ENCODE assay signal across 23 mouse cellular contexts in the genomic region with DNA sequence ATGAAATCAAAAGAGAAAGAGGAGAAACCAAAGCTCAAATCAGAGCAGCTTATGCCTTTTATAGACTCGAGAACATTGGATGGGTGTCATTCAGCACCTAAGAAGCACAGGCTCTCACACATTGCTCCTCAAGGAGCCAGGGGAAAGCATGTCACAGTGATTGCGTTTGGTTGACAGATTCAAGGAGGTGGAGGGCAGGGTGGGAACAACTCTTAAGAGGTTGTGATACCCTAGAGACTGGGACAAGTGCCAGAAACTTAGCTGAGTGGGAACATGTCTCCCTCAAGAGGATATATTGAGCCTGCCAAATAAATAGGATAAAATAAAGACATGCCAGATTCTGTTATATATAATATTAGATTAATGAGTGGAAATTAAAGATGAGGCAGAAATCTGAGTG.
DNase-seq lines count a peak whose midpoint lies in the region; ATAC-seq and TF ChIP-seq lines count a peak whose summit lies in the region.
"Had no signal": no experiment of that assay in that cellular context is flagged by ENCODE, and none has a peak within 500 bp of the region (broad histone marks: within the 10 kb centered on the region; RNA-seq: fewer than 3 reads in every experiment).

No protein-coding gene starts in this region.

- peak; percentile 74 for DNase-seq in heart, embryonic 10.5 days (ENCODE audit: low spot score)
- no peak for DNase-seq in heart, adult 2 months
- peak; percentile 6 for DNase-seq in heart, postnatal 4 days
- DNase-seq in heart, postnatal 14 days, result no peak
- DNase-seq in retina, postnatal 1 day, result peak; percentile 4
- no peak for DNase-seq in retina, embryonic 14.5 days (ENCODE audit: low spot score)
- DNase-seq in forebrain, postnatal 0 days, result peak; percentile 9
- no peak for DNase-seq in lung, postnatal 25 days (ENCODE audit: low spot score)
- DNase-seq: adrenal gland, adult 2 months; cerebellum, postnatal 25 days; embryo, embryonic 11 days; gastrocnemius, adult 2 months; liver; lung, postnatal 14 days; right cerebral cortex, postnatal 25 days; thymus, adult 18-20 months had no signal

- ATAC-seq in forebrain, postnatal 0 days, result no peak
- ATAC-seq: intestine, embryonic 15.5 days; midbrain, embryonic 15.5 days had no signal

- 26% methylated on average over 2 of the region's 2 CpGs for WGBS in heart, embryonic 10.5 days
- 13% methylated on average over 2 of the region's 2 CpGs for WGBS in heart, adult 2 months
- 20% methylated on average over 2 of the region's 2 CpGs for WGBS in forebrain, postnatal 0 days

- H3K36me3 ChIP-seq in heart, embryonic 10.5 days, result no peaks in the 10 kb centered on the region
- H3K36me3 ChIP-seq in heart, adult 2 months (ENCODE audit: control insufficient read depth, insufficient read depth, low read length), result no peaks in the 10 kb centered on the region
- no peaks in the 10 kb centered on the region for H3K36me3 ChIP-seq in forebrain, postnatal 0 days (ENCODE audit: insufficient read depth)
- H3K36me3 ChIP-seq: intestine, embryonic 15.5 days; midbrain, embryonic 15.5 days; neural tube, embryonic 15.5 days; stomach, embryonic 15.5 days had no signal

- TF ChIP-seq CTCF in heart, adult 2 months (IDR thresholded peaks at IDR 0.05), result no peak
- TF ChIP-seq CTCF in forebrain, postnatal 0 days (IDR thresholded peaks at IDR 0.05; ENCODE audit: low read depth), result no peak

- H3K9ac ChIP-seq in heart, adult 2 months (ENCODE audit: low read depth, low read length), result no peak overlapping the region
- no peak overlapping the region for H3K9ac ChIP-seq in forebrain, postnatal 0 days
- H3K9ac ChIP-seq: hindbrain, embryonic 14.5 days; intestine, embryonic 15.5 days; midbrain, embryonic 15.5 days; neural tube, embryonic 15.5 days; stomach, embryonic 15.5 days had no signal

- H3K27ac ChIP-seq in heart, embryonic 10.5 days, result no peak overlapping the region
- H3K27ac ChIP-seq in heart, adult 2 months, result no peak overlapping the region
- H3K27ac ChIP-seq in forebrain, postnatal 0 days (ENCODE audit: low read depth, low read length), result no peak overlapping the region
- H3K27ac ChIP-seq: gastrocnemius, adult 2 months; hindbrain, embryonic 14.5 days; intestine, embryonic 15.5 days; layer of hippocampus, adult 2 months; midbrain, embryonic 15.5 days; neural tube, embryonic 15.5 days; stomach, embryonic 15.5 days had no signal

- H3K79me2 ChIP-seq in heart, adult 2 months (replicated peaks; ENCODE audit: control insufficient read depth, insufficient read depth, low read length), result no peaks in the 10 kb centered on the region

- intact Hi-C loops in heart, adult 2 months (cut with DNase I), result no loop called here
- intact Hi-C loops in heart, postnatal 14 days (cut with DNase I), result no loop called here

- no peaks in the 10 kb centered on the region for H3K4me1 ChIP-seq in heart, embryonic 10.5 days
- no peaks in the 10 kb centered on the region for H3K4me1 ChIP-seq in heart, adult 2 months (ENCODE audit: control insufficient read depth, insufficient read depth, low read length)
- H3K4me1 ChIP-seq in forebrain, postnatal 0 days (ENCODE audit: insufficient read depth), result no peaks in the 10 kb centered on the region
- H3K4me1 ChIP-seq: intestine, embryonic 15.5 days; megakaryocyte, embryonic 14.5 days; midbrain, embryonic 15.5 days; neural tube, embryonic 15.5 days; stomach, embryonic 15.5 days had no signal

- H3K27me3 ChIP-seq in heart, embryonic 10.5 days (ENCODE audit: insufficient read depth, poor library complexity, severe bottlenecking), result peaks cover 5% of the 10 kb centered on the region
- H3K27me3 ChIP-seq in heart, adult 2 months (ENCODE audit: control insufficient read depth, insufficient read depth, low read length), result no peaks in the 10 kb centered on the region
- no peaks in the 10 kb centered on the region for H3K27me3 ChIP-seq in forebrain, postnatal 0 days (ENCODE audit: insufficient read depth, low read length)
- H3K27me3 ChIP-seq: intestine, embryonic 15.5 days; megakaryocyte, embryonic 14.5 days; midbrain, embryonic 15.5 days; neural tube, embryonic 15.5 days; stomach, embryonic 15.5 days had no signal

- TF ChIP-seq POLR2A in heart, adult 2 months (IDR thresholded peaks at IDR 0.05; ENCODE audit: insufficient read depth, low read depth, low read length), result no peak

- H3K4me3 ChIP-seq in heart, embryonic 10.5 days, result no peak overlapping the region
- no peak overlapping the region for H3K4me3 ChIP-seq in heart, adult 2 months
- H3K4me3 ChIP-seq in forebrain, postnatal 0 days (ENCODE audit: low read depth, low read length), result no peak overlapping the region
- H3K4me3 ChIP-seq: gastrocnemius, adult 2 months; intestine, embryonic 15.5 days; layer of hippocampus, adult 2 months; megakaryocyte, embryonic 14.5 days; midbrain, embryonic 15.5 days; neural tube, embryonic 15.5 days; stomach, embryonic 15.5 days had no signal

- no peaks in the 10 kb centered on the region for H3K9me3 ChIP-seq in heart, embryonic 10.5 days
- H3K9me3 ChIP-seq in forebrain, postnatal 0 days (ENCODE audit: low read length), result no peaks in the 10 kb centered on the region
- H3K9me3 ChIP-seq: intestine, embryonic 15.5 days; megakaryocyte, embryonic 14.5 days; midbrain, embryonic 15.5 days; neural tube, embryonic 15.5 days; stomach, embryonic 15.5 days had no signal

- no peak overlapping the region for H3K4me2 ChIP-seq in forebrain, postnatal 0 days (ENCODE audit: low read depth)
- H3K4me2 ChIP-seq: hindbrain, embryonic 14.5 days; intestine, embryonic 15.5 days; midbrain, embryonic 15.5 days; neural tube, embryonic 15.5 days; stomach, embryonic 15.5 days had no signal

- no peak for TF ChIP-seq EP300 in heart, adult 2 months (IDR thresholded peaks at IDR 0.05; ENCODE audit: insufficient read depth, low read depth, low read length)

Comparison
In these comparisons a context has a peak if more than half of its experiments do, and no peak if none do; other contexts are left out.
1. DNase-seq: peak in heart, embryonic 10.5 days (single experiment), heart, postnatal 4 days (single experiment), retina, postnatal 1 day (single experiment) and forebrain, postnatal 0 days (single experiment); none in heart, adult 2 months (0 of 2), heart, postnatal 14 days (0 of 2), retina, embryonic 14.5 days (single experiment) and lung, postnatal 25 days (single experiment).